Mouse (Mus musculus): ENCODE measurements around the gene Myo1a.

DNA sequence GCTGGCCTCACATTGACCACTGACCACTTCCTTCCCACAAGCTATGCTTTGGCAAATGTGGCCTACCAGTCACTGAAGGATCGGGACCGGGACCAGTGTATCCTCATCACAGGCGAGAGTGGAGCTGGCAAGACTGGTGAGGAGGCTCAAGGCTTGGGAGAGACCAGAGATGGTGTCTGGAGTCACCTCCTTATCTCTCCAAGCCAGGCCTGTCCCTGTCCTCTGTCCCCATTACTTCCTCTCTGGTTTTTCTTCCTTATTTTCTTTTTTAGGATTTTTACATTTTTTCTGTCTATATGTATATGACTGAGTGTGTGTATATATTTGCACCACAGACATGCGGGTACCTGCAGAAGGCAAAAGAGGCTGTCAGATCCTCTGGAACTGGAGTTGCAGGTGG, 813 bp downstream of the Myo1a start:
- TF ChIP-seq POLR2A (IDR thresholded peaks at IDR 0.05; ENCODE audit: borderline replicate concordance, extremely low read depth, low read depth, low read length) (no peak), CTCF (IDR thresholded peaks at IDR 0.05; ENCODE audit: insufficient read depth, low read length) (no peak)

All from lung, adult 2 months (tissue).